Mouse (Mus musculus) neural tube, embryonic 12.5 days (tissue): Measurements from ENCODE around the gene Tex36. TPM values are rescaled to one million over a fixed set of nuclear protein-coding genes. Genes with fewer than 3 reads are reported as not detected.

Experiments
- ATAC-seq: fragments of 200-750 bp; cut with Nextera tagmentation; 2 replicates; pipeline ENCODE4 v1.8.0; 2017; ENCODE audit warnings: low read depth, mild to moderate bottlenecking, moderate TSS enrichment, moderate library complexity; ENCODE audit not compliant: low FRiP score
- H3K27ac ChIP-seq: fragments of 300-500 bp; sonication (generic); 2 replicates; pipeline ENCODE4 v1.5.1; 2016
- H3K27me3 ChIP-seq: fragments of 300-500 bp; sonication (generic); replicated peaks from 2 replicates; pipeline ENCODE4 v1.6.1; 2016; ENCODE audit warnings: mild to moderate bottlenecking
- H3K36me3 ChIP-seq: fragments of 300-500 bp; sonication (generic); 2 replicates; pipeline ENCODE4 v1.6.1; 2016; ENCODE audit warnings: mild to moderate bottlenecking
- H3K4me1 ChIP-seq: fragments of 300-500 bp; sonication (generic); 2 replicates; pipeline ENCODE4 v1.6.1; 2016
- H3K4me2 ChIP-seq: fragments of 300-500 bp; sonication (generic); replicated peaks from 2 replicates; pipeline ENCODE4 v1.6.1; 2016; ENCODE audit warnings: mild to moderate bottlenecking
- H3K4me3 ChIP-seq: fragments of 300-500 bp; sonication (generic); 2 replicates; pipeline ENCODE4 v1.5.1; 2016
- H3K9ac ChIP-seq: fragments of 300-500 bp; sonication (generic); 2 replicates; pipeline ENCODE4 v1.6.1; 2016; ENCODE audit warnings: mild to moderate bottlenecking
- H3K9me3 ChIP-seq: fragments of 300-500 bp; sonication (generic); 2 replicates; pipeline ENCODE4 v1.6.1; 2016; ENCODE audit warnings: mild to moderate bottlenecking
- WGBS: fragments of 180-500 bp; shearing (Covaris S2); methylation state at CpG from one replicate; pipeline ENCODE4 v1.1.7; 2016; 5-methylcytosine and 5-hydroxymethylcytosine counted together
- polyA plus RNA-seq: library from polyadenylated mRNA; unstranded; fragments of >200 nt; fragmentation: Nextera tagmentation; extraction: Ambion mirVana; gene quantifications from 2 replicates; pipeline ENCODE4 v1.2.1, GENCODE M21; 2016

Gene Tex36
- polyA plus RNA-seq, 1 experiment from 2014 or later = not detected

DNA sequence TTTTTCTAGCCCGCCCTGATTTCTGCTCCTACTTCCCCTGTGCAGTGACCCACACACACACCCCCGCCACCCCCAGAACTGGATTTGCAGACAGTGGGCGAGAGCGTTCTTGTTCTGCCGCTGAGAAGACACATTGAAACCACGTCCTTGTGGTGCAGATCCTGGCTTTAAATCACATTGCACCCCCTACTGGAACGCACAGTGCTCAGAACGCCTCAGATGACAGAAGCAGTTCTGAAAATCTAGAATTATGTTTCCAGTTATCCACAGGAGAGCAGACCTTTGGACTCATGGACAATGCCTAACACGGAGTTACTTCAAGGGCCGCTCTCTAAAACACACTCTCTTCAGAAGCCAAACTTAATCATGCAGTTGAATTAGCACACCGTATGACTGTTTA lies 18.8 kb upstream of the Tex36 start:
- H3K4me1 ChIP-seq = no peaks in the 10 kb centered on the region
- no peak overlapping the region for H3K4me2 ChIP-seq
- H3K27ac ChIP-seq = no peak overlapping the region
- 45% methylated on average over 11 of the region's 11 CpGs for WGBS
- no peak for ATAC-seq
- H3K36me3 ChIP-seq = no peaks in the 10 kb centered on the region
- no peak overlapping the region for H3K4me3 ChIP-seq
- no peak overlapping the region for H3K9ac ChIP-seq
- no peaks in the 10 kb centered on the region for H3K27me3 ChIP-seq
- no peaks in the 10 kb centered on the region for H3K9me3 ChIP-seq

DNA sequence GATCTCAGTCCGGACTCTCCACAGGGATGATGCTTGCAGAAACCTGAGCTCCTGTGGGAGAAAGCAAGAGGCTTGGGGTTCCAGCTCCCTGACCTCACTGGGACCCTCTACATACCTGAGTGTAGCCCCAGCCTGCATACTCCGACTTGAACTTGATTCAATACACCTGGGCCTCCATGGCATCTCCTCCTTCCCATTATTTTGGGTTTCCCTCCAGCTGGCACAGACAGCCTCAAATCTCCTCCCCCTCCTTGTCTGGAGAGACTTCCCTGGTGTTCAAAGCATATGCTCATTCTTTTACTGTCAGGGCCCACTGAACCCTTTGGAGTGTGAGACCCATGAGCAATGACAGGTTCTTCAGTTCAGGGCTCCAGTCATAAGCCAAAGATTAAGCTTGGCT lies 11.0 kb upstream of the Tex36 start:
- WGBS = 95% methylated on average over 2 of the region's 2 CpGs
- Histone ChIP-seq H3K27me3 (no peaks in the 10 kb centered on the region), H3K36me3 (no peaks in the 10 kb centered on the region), H3K4me3 (no peak overlapping the region), H3K4me1 (peaks cover 4% of the 10 kb centered on the region; the same call in 1 of the 2 replicates), H3K9me3 (no peaks in the 10 kb centered on the region), H3K27ac (no peak overlapping the region), H3K4me2 (no peak overlapping the region), H3K9ac (no peak overlapping the region)
- no peak for ATAC-seq

DNA sequence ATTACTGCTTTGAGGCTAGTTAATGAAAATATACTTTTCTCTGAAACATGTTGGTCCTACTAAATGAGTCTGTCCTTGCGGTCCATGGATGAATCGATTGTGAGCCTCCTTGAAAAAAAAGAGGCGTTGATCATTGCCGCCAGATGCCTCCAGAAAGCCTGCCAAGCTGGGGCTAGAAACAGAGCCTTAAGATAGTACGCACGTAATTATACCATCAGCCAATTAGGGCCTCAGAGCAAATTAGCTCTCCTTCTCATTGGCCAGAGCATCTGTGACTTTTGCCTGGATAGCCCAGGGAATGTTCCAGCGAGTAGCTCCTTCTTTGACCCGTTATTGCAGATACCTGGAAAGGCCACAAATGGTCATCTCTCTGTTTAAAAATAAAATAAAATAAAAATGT lies 7.6 kb upstream of the Tex36 start:
- Histone ChIP-seq H3K4me1 (peaks cover 7% of the 10 kb centered on the region; the same call in 1 of the 2 replicates), H3K4me2 (no peak overlapping the region), H3K27me3 (no peaks in the 10 kb centered on the region), H3K4me3 (no peak overlapping the region), H3K27ac (no peak overlapping the region), H3K9ac (no peak overlapping the region), H3K9me3 (no peaks in the 10 kb centered on the region), H3K36me3 (no peaks in the 10 kb centered on the region)
- WGBS = 73% methylated on average over 8 of the region's 8 CpGs
- no peak for ATAC-seq

DNA sequence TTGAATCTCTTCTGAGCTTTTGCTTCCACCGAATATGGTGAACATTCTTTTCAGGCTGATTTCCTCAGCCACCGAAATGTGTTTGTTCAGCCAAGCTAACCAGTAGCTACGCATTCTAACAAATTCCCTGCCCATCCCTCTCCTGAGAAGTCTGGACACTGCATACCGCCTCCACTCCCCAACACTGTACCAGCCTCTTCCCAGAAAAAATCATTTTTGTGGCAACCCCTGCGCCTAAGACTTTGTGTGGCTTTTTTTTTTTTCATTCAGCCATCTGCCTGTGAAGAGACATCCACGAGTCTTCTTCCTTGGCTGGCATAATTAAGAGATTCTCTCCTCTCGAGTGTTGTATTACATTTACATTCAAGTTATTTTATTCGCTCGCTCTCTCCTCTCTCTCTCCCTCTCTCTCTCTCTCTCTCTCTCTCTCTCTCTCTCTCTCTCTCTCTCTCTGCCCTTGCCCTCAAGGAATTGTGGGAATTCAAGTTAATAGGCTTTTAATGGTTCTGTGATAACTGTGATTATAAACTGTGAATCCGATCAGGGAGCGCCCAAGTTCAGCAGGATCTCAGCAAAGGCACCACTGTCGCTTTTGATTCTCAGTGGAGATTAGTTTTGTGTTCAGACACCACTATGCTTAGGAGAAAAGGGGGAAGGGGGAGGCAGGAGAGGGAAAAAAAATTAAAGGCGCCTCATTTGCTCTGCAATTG lies 6.8 kb upstream of the Tex36 start:
- H3K4me1 ChIP-seq = peaks cover 7% of the 10 kb centered on the region; the same call in 1 of the 2 replicates
- ATAC-seq = no peak

DNA sequence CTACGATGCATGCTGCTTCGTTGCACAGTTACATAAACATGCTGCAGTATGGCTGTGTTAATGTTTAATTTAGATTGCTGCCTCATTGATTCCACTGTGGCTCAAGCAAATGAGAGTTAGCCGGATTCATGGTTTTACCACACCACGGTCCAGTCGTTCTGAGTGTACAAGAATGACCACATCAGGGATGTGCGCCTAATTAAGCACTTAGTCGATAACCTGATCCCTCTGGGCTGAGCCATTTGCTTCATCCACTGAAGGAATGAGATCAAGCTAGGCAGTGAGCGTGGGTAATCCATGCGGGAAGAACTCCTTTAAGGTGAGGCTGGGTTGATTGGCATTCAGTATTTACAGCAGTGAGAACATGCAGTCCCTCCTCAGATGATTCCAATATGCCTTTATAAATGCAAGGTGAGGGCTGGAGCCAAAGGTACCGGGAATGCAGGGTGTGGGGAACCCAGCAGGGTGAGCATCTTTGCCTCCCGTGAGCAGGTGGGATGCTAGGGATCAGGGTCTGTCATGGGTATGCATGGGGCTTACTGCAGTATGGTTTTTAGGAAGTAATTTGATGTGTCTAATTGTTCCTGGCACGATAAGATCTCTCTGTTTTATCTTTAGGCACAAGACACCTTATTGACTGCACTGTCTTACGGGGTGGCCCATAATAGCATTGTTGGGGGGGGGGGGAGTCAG lies 6.1 kb upstream of the Tex36 start:
- Histone ChIP-seq H3K4me1 (peaks cover 7% of the 10 kb centered on the region; the same call in 1 of the 2 replicates), H3K36me3 (no peaks in the 10 kb centered on the region), H3K4me3 (no peak overlapping the region), H3K27me3 (no peaks in the 10 kb centered on the region), H3K9me3 (no peaks in the 10 kb centered on the region), H3K9ac (no peak overlapping the region), H3K27ac (no peak overlapping the region), H3K4me2 (no peak overlapping the region)
- 64% methylated on average over 13 of the region's 13 CpGs for WGBS
- no peak for ATAC-seq

More for the DNA sequence above, 6.8 kb upstream of the Tex36 start:
- WGBS = 71% methylated on average over 13 of the region's 13 CpGs
- H3K36me3 ChIP-seq = no peaks in the 10 kb centered on the region
- H3K27me3 ChIP-seq = no peaks in the 10 kb centered on the region
- H3K27ac ChIP-seq = no peak overlapping the region
- no peak overlapping the region for H3K9ac ChIP-seq
- H3K4me3 ChIP-seq = no peak overlapping the region
- no peak overlapping the region for H3K4me2 ChIP-seq
- no peaks in the 10 kb centered on the region for H3K9me3 ChIP-seq

DNA sequence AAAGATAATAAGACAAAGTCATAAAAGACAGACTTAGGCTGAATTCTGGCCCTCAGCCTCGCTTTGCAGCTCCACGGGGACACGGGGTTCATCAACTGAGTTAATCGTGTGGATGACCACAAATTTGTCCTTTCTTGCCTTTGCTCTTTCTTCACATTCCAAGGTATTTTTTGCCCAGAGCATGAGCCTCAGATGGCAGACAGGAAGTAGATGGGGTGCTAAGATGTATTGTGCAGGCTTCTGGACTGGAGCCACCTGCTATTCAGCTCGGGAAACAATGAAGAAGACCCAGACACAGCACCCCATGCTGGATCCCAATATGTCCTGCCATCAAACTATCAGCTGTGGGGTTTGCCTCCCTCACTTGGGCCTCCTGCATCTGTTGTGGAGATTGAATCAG lies 5.4 kb upstream of the Tex36 start:
- Histone ChIP-seq H3K4me2 (no peak overlapping the region), H3K4me1 (peaks cover 7% of the 10 kb centered on the region; the same call in 1 of the 2 replicates), H3K27ac (no peak overlapping the region), H3K36me3 (no peaks in the 10 kb centered on the region), H3K27me3 (no peaks in the 10 kb centered on the region), H3K4me3 (no peak overlapping the region), H3K9ac (no peak overlapping the region), H3K9me3 (no peaks in the 10 kb centered on the region)
- ATAC-seq = no peak
- 74% methylated on average over 5 of the region's 5 CpGs for WGBS

DNA sequence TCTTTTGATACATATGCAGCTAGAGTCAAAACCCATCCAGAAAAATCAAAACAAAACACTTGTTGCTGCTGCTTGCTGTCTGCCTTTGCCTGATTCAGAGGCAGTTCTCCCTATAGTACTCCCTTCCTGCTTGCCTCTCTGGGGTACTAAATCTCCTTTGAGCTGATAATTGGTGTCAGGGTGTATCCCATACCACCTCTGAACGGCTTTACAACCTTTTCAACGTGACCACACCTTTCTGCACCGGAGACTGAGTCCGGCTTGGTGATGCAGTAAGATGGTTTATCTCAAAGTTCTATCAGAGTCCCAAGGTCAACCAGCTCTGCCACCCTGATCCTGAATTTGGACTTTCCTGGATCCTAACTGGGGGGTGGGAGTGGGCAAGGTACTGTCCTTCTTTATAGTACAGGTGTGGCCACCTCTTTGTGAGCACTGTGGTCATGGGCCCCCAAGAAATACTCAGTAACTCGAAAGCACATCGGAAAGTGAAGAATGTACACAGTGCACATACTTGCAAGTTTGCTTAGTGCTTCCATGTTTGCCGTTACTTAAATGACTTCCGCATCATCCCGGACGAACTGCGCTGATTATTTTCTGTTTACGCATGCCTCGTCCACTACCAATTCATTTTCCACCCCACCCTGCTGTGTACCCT lies 2.6 kb upstream of the Tex36 start:
- Histone ChIP-seq H3K27ac (no peak overlapping the region), H3K4me2 (no peak overlapping the region), H3K36me3 (no peaks in the 10 kb centered on the region), H3K4me1 (peaks cover 7% of the 10 kb centered on the region; the same call in 1 of the 2 replicates), H3K9me3 (no peaks in the 10 kb centered on the region), H3K9ac (no peak overlapping the region), H3K27me3 (no peaks in the 10 kb centered on the region), H3K4me3 (no peak overlapping the region)
- WGBS = 65% methylated on average over 13 of the region's 13 CpGs
- no peak for ATAC-seq

DNA sequence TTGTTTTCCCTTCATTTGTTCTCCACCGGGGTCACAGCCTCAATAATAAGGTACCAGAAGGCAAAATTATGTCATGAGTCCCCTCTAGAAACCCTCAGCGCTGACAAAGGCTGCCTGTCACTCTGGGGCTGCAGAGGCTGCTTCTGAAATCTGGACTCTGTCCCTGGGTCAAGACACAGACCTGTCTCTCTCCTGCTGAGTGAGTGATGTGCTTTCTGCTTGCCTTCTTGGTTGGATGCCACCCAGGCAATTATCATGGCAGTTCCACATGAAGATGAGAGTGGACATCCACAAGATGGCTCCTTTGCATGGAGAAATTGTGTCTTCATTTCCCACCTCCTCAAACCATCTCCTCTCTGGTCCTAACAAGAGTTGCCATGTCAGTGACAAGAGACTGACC lies 1.2 kb upstream of the Tex36 start:
- Histone ChIP-seq H3K9ac (no peak overlapping the region), H3K9me3 (no peaks in the 10 kb centered on the region), H3K4me3 (no peak overlapping the region), H3K27me3 (no peaks in the 10 kb centered on the region), H3K4me1 (peaks cover 5% of the 10 kb centered on the region; the same call in 1 of the 2 replicates), H3K36me3 (no peaks in the 10 kb centered on the region), H3K27ac (no peak overlapping the region), H3K4me2 (no peak overlapping the region)
- WGBS = 72% methylated on average over 2 of the region's 2 CpGs
- no peak for ATAC-seq

DNA sequence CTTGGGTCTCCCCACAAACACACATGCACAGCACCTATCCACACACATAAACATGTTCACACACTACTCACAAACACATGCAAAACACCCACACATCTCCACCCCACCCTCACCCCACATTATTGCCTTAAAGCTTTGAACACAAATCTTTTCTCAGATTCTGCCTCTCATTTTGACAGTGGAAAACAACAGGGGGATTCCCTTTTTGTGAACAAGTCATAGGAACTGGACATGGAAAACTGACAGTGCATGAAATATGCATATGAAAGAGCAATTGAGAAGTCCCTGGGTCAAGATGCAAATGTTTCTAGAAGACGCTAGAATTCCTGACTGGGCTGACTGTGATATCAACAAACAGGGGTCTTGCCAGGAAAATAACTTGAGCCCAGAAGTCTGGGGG lies 1.4 kb downstream of the Tex36 start:
- Histone ChIP-seq H3K4me1 (no peaks in the 10 kb centered on the region), H3K36me3 (no peaks in the 10 kb centered on the region), H3K9me3 (no peaks in the 10 kb centered on the region), H3K4me3 (no peak overlapping the region), H3K4me2 (no peak overlapping the region), H3K9ac (no peak overlapping the region), H3K27me3 (no peaks in the 10 kb centered on the region), H3K27ac (no peak overlapping the region)
- 67% methylated on average over 1 of the region's 1 CpGs for WGBS
- no peak for ATAC-seq

DNA sequence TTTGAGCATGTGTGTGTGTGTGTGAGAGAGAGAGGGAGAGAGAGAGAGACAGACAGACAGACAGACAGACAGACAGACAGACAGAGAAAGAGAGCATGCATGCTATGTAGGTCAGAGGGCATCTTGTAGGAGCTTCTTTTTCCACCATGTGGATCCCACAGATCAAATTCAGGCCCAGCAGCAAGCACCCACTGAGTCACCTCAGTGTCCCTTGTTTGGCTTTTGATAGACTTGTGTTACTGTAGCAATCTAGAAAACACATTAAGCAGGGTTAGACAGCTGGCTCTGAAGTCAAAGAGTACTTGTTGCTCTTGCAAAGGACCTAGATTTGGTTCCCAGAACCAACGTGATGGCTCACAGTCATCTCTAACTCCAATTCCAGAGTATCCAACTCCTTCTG lies 10.2 kb downstream of the Tex36 start:
- no peak overlapping the region for H3K4me3 ChIP-seq
- H3K9me3 ChIP-seq = no peaks in the 10 kb centered on the region
- no peak overlapping the region for H3K9ac ChIP-seq
- no peaks in the 10 kb centered on the region for H3K4me1 ChIP-seq
- 80% methylated on average over 1 of the region's 1 CpGs for WGBS
- no peak overlapping the region for H3K27ac ChIP-seq
- ATAC-seq = no peak
- no peaks in the 10 kb centered on the region for H3K36me3 ChIP-seq
- H3K27me3 ChIP-seq = no peaks in the 10 kb centered on the region
- no peak overlapping the region for H3K4me2 ChIP-seq

DNA sequence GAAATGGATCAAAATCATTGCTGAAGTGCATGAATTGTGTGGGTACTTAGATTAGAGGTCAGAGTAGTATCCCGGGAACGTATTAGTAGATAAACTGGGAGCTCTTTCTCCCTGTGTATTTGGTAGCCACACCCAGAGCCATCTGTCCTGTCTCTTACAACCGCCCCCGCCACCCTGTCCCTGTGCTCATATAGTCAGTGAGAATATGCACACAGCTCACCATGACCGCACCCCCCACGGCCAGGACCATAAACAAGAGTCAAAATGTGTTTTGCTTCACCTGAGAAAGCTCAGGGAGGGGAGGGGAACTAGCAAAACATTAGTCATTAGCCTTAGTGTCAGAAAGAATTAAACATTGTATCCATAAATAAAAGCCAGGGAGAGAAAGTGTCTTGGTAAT lies 18.7 kb downstream of the Tex36 start:
- Histone ChIP-seq H3K27ac (no peak overlapping the region), H3K27me3 (no peaks in the 10 kb centered on the region), H3K36me3 (no peaks in the 10 kb centered on the region), H3K9ac (no peak overlapping the region), H3K4me1 (no peaks in the 10 kb centered on the region), H3K9me3 (no peaks in the 10 kb centered on the region), H3K4me3 (no peak overlapping the region), H3K4me2 (no peak overlapping the region)
- no peak for ATAC-seq
- WGBS = 88% methylated on average over 6 of the region's 6 CpGs

DNA sequence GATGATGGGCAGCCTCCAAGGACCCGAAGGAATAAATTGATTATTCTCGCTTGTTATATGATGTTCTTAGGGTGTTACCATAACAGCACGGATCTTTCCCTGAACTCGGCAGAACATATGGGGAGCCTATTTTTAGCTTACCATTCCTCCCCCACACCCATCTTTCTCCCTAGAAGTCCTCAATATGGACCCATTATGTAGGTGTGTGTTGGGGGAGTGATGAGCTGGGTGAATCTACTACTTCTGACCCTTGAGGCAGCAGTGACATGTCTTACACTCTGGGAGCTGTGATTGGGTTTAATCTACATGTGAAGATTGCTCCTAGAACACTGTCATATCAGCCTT lies 21.7 kb downstream of the Tex36 start:
- Histone ChIP-seq H3K36me3 (no peaks in the 10 kb centered on the region), H3K9ac (no peak overlapping the region), H3K9me3 (no peaks in the 10 kb centered on the region), H3K4me1 (no peaks in the 10 kb centered on the region), H3K27me3 (no peaks in the 10 kb centered on the region), H3K4me3 (no peak overlapping the region), H3K4me2 (no peak overlapping the region), H3K27ac (no peak overlapping the region)
- ATAC-seq = no peak
- 89% methylated on average over 4 of the region's 4 CpGs for WGBS
